Mouse (Mus musculus) embryonic fibroblast, embryonic 13.5 days (primary cell): Measurements from ENCODE around the gene Dync2li1.

Experiments
- CTCF ChIP-seq: IDR thresholded peaks from 2 replicates; pipeline ENCODE4 v1.5.1; 2011; ENCODE audit warnings: mild to moderate bottlenecking, control low read depth, low read length, moderate library complexity, borderline replicate concordance; ENCODE audit not compliant: insufficient read depth
- POLR2A ChIP-seq: IDR thresholded peaks from 2 replicates; pipeline ENCODE4 v1.6.1; 2011; ENCODE audit warnings: low read depth, mild to moderate bottlenecking, control low read depth, low read length, moderate library complexity

DNA sequence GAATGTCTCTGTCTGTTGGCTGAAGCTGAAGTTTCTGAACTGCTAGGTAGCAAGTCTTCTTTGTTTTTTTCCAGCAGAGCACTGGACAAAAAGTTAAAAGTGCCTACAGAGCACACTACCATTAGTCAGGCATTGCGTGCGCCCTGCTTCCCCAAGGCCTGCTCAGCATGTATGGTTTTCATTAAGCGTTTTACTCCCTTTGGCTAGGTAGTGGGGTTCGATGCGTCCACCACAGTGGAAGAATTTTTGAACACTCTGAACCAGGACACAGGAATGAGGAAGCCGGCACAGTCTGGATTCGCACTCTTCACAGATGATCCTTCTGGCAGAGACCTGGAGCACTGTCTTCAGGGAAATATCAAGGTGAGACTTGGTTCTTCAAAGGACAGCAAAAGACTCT lies 27.4 kb upstream of the Dync2li1 start:
- TF ChIP-seq CTCF, result no peak
- no peak for TF ChIP-seq POLR2A
